Mouse (Mus musculus): Measurements from ENCODE around the gene Hoxb5. TPM values are rescaled to one million over a fixed set of nuclear protein-coding genes. Genes with fewer than 3 reads are reported as not detected.

Hoxb5 gene
- polyA plus RNA-seq, 1 experiment from 2014 or later: 46.1 TPM

GRCm38 (mm10) chr11:96292565-96293301, 10.4 kb upstream of the Hoxb5 start:
- H3K27ac ChIP-seq: no peak overlapping the region
- no peak overlapping the region for H3K9ac ChIP-seq
- H3K4me1 ChIP-seq: peaks cover 17% of the 10 kb centered on the region
- no peak overlapping the region for H3K4me2 ChIP-seq
- peaks cover 99% of the 10 kb centered on the region for H3K27me3 ChIP-seq
- no peaks in the 10 kb centered on the region for H3K36me3 ChIP-seq
- H3K9me3 ChIP-seq: no peaks in the 10 kb centered on the region
- WGBS: 24% methylated on average over 12 of the region's 12 CpGs
- no peak overlapping the region for H3K4me3 ChIP-seq
- ATAC-seq (ENCODE audit: borderline replicate concordance, extremely low read depth, low FRiP score, low TSS enrichment): no peak

- Histone ChIP-seq H3K4me2 (no peak overlapping the region), H3K27me3 (peaks cover 99% of the 10 kb centered on the region), H3K27ac (no peak overlapping the region), H3K36me3 (no peaks in the 10 kb centered on the region), H3K9ac (no peak overlapping the region), H3K9me3 (no peaks in the 10 kb centered on the region), H3K4me1 (peaks cover 17% of the 10 kb centered on the region), H3K4me3 (no peak overlapping the region)
- ATAC-seq (ENCODE audit: borderline replicate concordance, extremely low read depth, low FRiP score, low TSS enrichment): no peak
- 30% methylated on average over 21 of the region's 22 CpGs for WGBS
These were observed 9.7 kb upstream of the Hoxb5 start for GRCm38 (mm10) chr11:96293302-96293921.

GRCm38 (mm10) chr11:96294245-96295091, 8.7 kb upstream of the Hoxb5 start:
- Histone ChIP-seq H3K36me3 (no peaks in the 10 kb centered on the region), H3K4me3 (peak overlapping the region; percentile 25), H3K27me3 (peaks cover 99% of the 10 kb centered on the region), H3K9me3 (no peaks in the 10 kb centered on the region), H3K4me2 (peak overlapping the region; percentile 55), H3K4me1 (peaks cover 17% of the 10 kb centered on the region), H3K27ac (no peak overlapping the region), H3K9ac (no peak overlapping the region)
- 2% methylated on average over 32 of the region's 32 CpGs for WGBS
- ATAC-seq (ENCODE audit: borderline replicate concordance, extremely low read depth, low FRiP score, low TSS enrichment): no peak

- Histone ChIP-seq H3K4me2 (peak overlapping the region; percentile 55), H3K4me3 (peak overlapping the region; percentile 25), H3K27me3 (peaks cover 99% of the 10 kb centered on the region), H3K9ac (no peak overlapping the region), H3K36me3 (no peaks in the 10 kb centered on the region), H3K4me1 (peaks cover 19% of the 10 kb centered on the region), H3K9me3 (no peaks in the 10 kb centered on the region), H3K27ac (no peak overlapping the region)
- ATAC-seq (ENCODE audit: borderline replicate concordance, extremely low read depth, low FRiP score, low TSS enrichment): no peak
- 1% methylated on average over 30 of the region's 30 CpGs for WGBS
These were observed 7.9 kb upstream of the Hoxb5 start for GRCm38 (mm10) chr11:96295092-96295835.

DNA sequence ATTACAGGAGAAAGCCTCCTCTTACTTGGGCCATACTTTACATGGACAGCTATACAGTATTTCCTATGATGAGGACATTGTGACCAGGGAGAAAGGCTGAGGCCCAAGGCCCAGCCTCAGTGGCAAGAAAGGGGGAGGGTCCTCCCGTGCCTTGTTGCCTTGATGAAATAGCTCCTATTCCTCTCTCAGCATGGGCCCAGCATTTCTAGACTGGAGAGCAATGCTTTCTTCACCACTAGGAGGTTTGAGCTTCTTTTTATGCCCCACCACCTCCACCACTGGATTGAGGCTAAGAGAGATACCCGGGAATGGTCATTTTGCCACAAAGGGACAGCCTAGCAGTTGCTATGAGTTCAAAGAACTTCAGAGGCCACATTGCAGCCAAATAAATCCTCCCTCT, 6.1 kb upstream of the Hoxb5 start:
- H3K36me3 ChIP-seq: no peaks in the 10 kb centered on the region
- ATAC-seq (ENCODE audit: borderline replicate concordance, extremely low read depth, low FRiP score, low TSS enrichment): no peak
- H3K4me1 ChIP-seq: peaks cover 30% of the 10 kb centered on the region
- H3K4me3 ChIP-seq: no peak overlapping the region
- no peaks in the 10 kb centered on the region for H3K9me3 ChIP-seq
- H3K27ac ChIP-seq: no peak overlapping the region
- WGBS: 28% methylated on average over 2 of the region's 2 CpGs
- no peak overlapping the region for H3K4me2 ChIP-seq
- peaks cover 100% of the 10 kb centered on the region for H3K27me3 ChIP-seq
- H3K9ac ChIP-seq: no peak overlapping the region

GRCm38 (mm10) chr11:96297428-96297827, 5.7 kb upstream of the Hoxb5 start:
- Histone ChIP-seq H3K27me3 (peaks cover 100% of the 10 kb centered on the region), H3K27ac (no peak overlapping the region), H3K4me1 (peaks cover 33% of the 10 kb centered on the region), H3K9ac (no peak overlapping the region), H3K9me3 (no peaks in the 10 kb centered on the region), H3K4me2 (no peak overlapping the region), H3K36me3 (no peaks in the 10 kb centered on the region), H3K4me3 (no peak overlapping the region)
- WGBS: 34% methylated on average over 3 of the region's 3 CpGs
- no peak for ATAC-seq (ENCODE audit: borderline replicate concordance, extremely low read depth, low FRiP score, low TSS enrichment)

GRCm38 (mm10) chr11:96297968-96298635, 5.0 kb upstream of the Hoxb5 start:
- no peak overlapping the region for H3K4me2 ChIP-seq
- H3K27ac ChIP-seq: no peak overlapping the region
- peaks cover 99% of the 10 kb centered on the region for H3K27me3 ChIP-seq
- H3K4me1 ChIP-seq: peaks cover 33% of the 10 kb centered on the region
- no peaks in the 10 kb centered on the region for H3K9me3 ChIP-seq
- 26% methylated on average over 11 of the region's 11 CpGs for WGBS
- H3K4me3 ChIP-seq: no peak overlapping the region
- no peaks in the 10 kb centered on the region for H3K36me3 ChIP-seq
- ATAC-seq (ENCODE audit: borderline replicate concordance, extremely low read depth, low FRiP score, low TSS enrichment): no peak
- H3K9ac ChIP-seq: no peak overlapping the region

GRCm38 (mm10) chr11:96298895-96299667, 4.1 kb upstream of the Hoxb5 start:
- peak overlapping the region; percentile 63 for H3K9ac ChIP-seq
- WGBS: under 1% methylated on average over 65 of the region's 66 CpGs
- peaks cover 97% of the 10 kb centered on the region for H3K27me3 ChIP-seq
- H3K4me3 ChIP-seq: peak overlapping the region; percentile 57
- no peaks in the 10 kb centered on the region for H3K9me3 ChIP-seq
- H3K27ac ChIP-seq: peak overlapping the region; percentile 85
- peak overlapping the region; percentile 70 for H3K4me2 ChIP-seq
- peaks cover 33% of the 10 kb centered on the region for H3K4me1 ChIP-seq
- H3K36me3 ChIP-seq: no peaks in the 10 kb centered on the region
- peak; percentile 19; the same call in 1 of the 2 replicates for ATAC-seq (ENCODE audit: borderline replicate concordance, extremely low read depth, low FRiP score, low TSS enrichment)

- Histone ChIP-seq H3K9ac (peak overlapping the region; percentile 63), H3K4me1 (peaks cover 26% of the 10 kb centered on the region), H3K36me3 (no peaks in the 10 kb centered on the region), H3K27me3 (peaks cover 96% of the 10 kb centered on the region), H3K4me3 (peak overlapping the region; percentile 57), H3K9me3 (no peaks in the 10 kb centered on the region), H3K27ac (peak overlapping the region; percentile 85), H3K4me2 (peak overlapping the region; percentile 70)
- no peak for ATAC-seq (ENCODE audit: borderline replicate concordance, extremely low read depth, low FRiP score, low TSS enrichment)
- WGBS: 5% methylated on average over 9 of the region's 9 CpGs
These were observed 3.4 kb upstream of the Hoxb5 start for GRCm38 (mm10) chr11:96299781-96300180.

- peak overlapping the region; percentile 63 for H3K9ac ChIP-seq
- WGBS: 3% methylated on average over 35 of the region's 35 CpGs
- no peaks in the 10 kb centered on the region for H3K9me3 ChIP-seq
- H3K4me2 ChIP-seq: peak overlapping the region; percentile 70
- H3K4me3 ChIP-seq: peak overlapping the region; percentile 57
- H3K4me1 ChIP-seq: peaks cover 20% of the 10 kb centered on the region
- peaks cover 96% of the 10 kb centered on the region for H3K27me3 ChIP-seq
- no peaks in the 10 kb centered on the region for H3K36me3 ChIP-seq
- no peak for ATAC-seq (ENCODE audit: borderline replicate concordance, extremely low read depth, low FRiP score, low TSS enrichment)
- peak overlapping the region; percentile 85 for H3K27ac ChIP-seq
These were observed 2.6 kb upstream of the Hoxb5 start for GRCm38 (mm10) chr11:96300354-96301063.

All from lung, embryonic 15.5 days (tissue).